Comparison of ENCODE assay signal across 18 mouse cellular contexts in genomic region chr3:102543646-102544045, GRCm38 (mm10).
DNase-seq lines count a peak whose midpoint lies in the region; TF ChIP-seq lines count a peak whose summit lies in the region.
"Had no signal": no experiment of that assay in that cellular context is flagged by ENCODE, and none has a peak within 500 bp of the region (broad histone marks: within the 10 kb centered on the region; RNA-seq: fewer than 3 reads in every experiment).

No protein-coding gene starts in this region.

- peak overlapping the region; percentile 46; the same call in 1 of the 2 replicates for H3K27ac ChIP-seq in gastrocnemius, adult 2 months
- no peak overlapping the region for H3K27ac ChIP-seq in heart, adult 2 months
- H3K27ac ChIP-seq in kidney, adult 2 months (ENCODE audit: insufficient read depth, low read depth, low read length), result no peak overlapping the region
- H3K27ac ChIP-seq: embryonic facial prominence, embryonic 13.5 days; forebrain, embryonic 12.5 days; hindbrain, embryonic 12.5 days; kidney, embryonic 15.5 days had no signal

- H3K4me3 ChIP-seq in gastrocnemius, adult 2 months, result no peak overlapping the region
- H3K4me3 ChIP-seq in heart, adult 2 months, result no peak overlapping the region
- no peak overlapping the region for H3K4me3 ChIP-seq in kidney, adult 2 months (ENCODE audit: insufficient read depth, low read depth, low read length)
- H3K4me3 ChIP-seq: embryonic facial prominence, embryonic 13.5 days; forebrain, embryonic 12.5 days; hindbrain, embryonic 12.5 days; kidney, embryonic 15.5 days had no signal

- no peaks in the 10 kb centered on the region for H3K4me1 ChIP-seq in heart, adult 2 months (ENCODE audit: control insufficient read depth, insufficient read depth, low read length)
- peaks cover 4% of the 10 kb centered on the region; the same call in 1 of the 2 replicates for H3K4me1 ChIP-seq in kidney, adult 2 months (ENCODE audit: control insufficient read depth, insufficient read depth, low read length)
- H3K4me1 ChIP-seq: embryonic facial prominence, embryonic 13.5 days; forebrain, embryonic 12.5 days; hindbrain, embryonic 12.5 days; kidney, embryonic 15.5 days had no signal

- 58% methylated on average over 5 of the region's 5 CpGs for WGBS in heart, adult 2 months
- WGBS in kidney, adult 2 months, result 66% methylated on average over 5 of the region's 5 CpGs

- TF ChIP-seq CTCF in gastrocnemius, adult 2 months (IDR thresholded peaks at IDR 0.05), result no peak
- no peak for TF ChIP-seq CTCF in heart, adult 2 months (IDR thresholded peaks at IDR 0.05)
- no peak for TF ChIP-seq CTCF in kidney, adult 2 months (conservative IDR thresholded peaks at IDR 0.05; ENCODE audit: insufficient read depth, insufficient read length, low read depth, low read length)

- no peak for TF ChIP-seq EP300 in heart, adult 2 months (IDR thresholded peaks at IDR 0.05; ENCODE audit: insufficient read depth, low read depth, low read length)

- H3K9ac ChIP-seq in heart, adult 2 months (ENCODE audit: low read depth, low read length), result no peak overlapping the region
- H3K9ac ChIP-seq: embryonic facial prominence, embryonic 13.5 days; forebrain, embryonic 12.5 days; hindbrain, embryonic 12.5 days; kidney, embryonic 15.5 days had no signal

- intact Hi-C loops in gastrocnemius, adult 2 months (cut with DNase I), result no loop called here
- intact Hi-C loops in heart, adult 2 months (cut with DNase I), result no loop called here
- intact Hi-C loops in heart, postnatal 36 days (cut with DNase I), result no loop called here
- intact Hi-C loops in left cerebral cortex, postnatal 36 days (cut with DNase I), result no loop called here

- no peak for TF ChIP-seq POLR2A in heart, adult 2 months (IDR thresholded peaks at IDR 0.05; ENCODE audit: insufficient read depth, low read depth, low read length)
- TF ChIP-seq POLR2A in kidney, adult 2 months (IDR thresholded peaks at IDR 0.05; ENCODE audit: low read depth, low read length), result no peak

- H3K79me2 ChIP-seq in heart, adult 2 months (replicated peaks; ENCODE audit: control insufficient read depth, insufficient read depth, low read length), result no peaks in the 10 kb centered on the region

- no peaks in the 10 kb centered on the region for H3K36me3 ChIP-seq in heart, adult 2 months (ENCODE audit: control insufficient read depth, insufficient read depth, low read length)
- H3K36me3 ChIP-seq in kidney, adult 2 months (ENCODE audit: control insufficient read depth, insufficient read depth, low read length), result no peaks in the 10 kb centered on the region
- H3K36me3 ChIP-seq: embryonic facial prominence, embryonic 13.5 days; forebrain, embryonic 12.5 days; hindbrain, embryonic 12.5 days; kidney, embryonic 15.5 days had no signal

- no peak for DNase-seq in gastrocnemius, adult 2 months
- no peak for DNase-seq in gastrocnemius, postnatal 4 days (ENCODE audit: low spot score in 2 of 2)
- peak; percentile 23 to 44 for DNase-seq in heart, adult 2 months
- DNase-seq in heart, postnatal 36 days, result no peak
- DNase-seq in kidney, adult 2 months, result peak; percentile 17
- no peak for DNase-seq in kidney, postnatal 10 days
- DNase-seq in left cerebral cortex, postnatal 36 days (ENCODE audit: low spot score in 2 of 2), result no peak
- DNase-seq: adrenal gland, adult 8-10 months; cerebellum, adult 18-20 months; cerebellum, adult 9-11 months; cerebellum, postnatal 36 days; gastrocnemius, postnatal 36 days had no signal

- no peaks in the 10 kb centered on the region for H3K27me3 ChIP-seq in heart, adult 2 months (ENCODE audit: control insufficient read depth, insufficient read depth, low read length)
- H3K27me3 ChIP-seq in kidney, adult 2 months (replicated peaks; ENCODE audit: control insufficient read depth, insufficient read depth, low read length), result no peaks in the 10 kb centered on the region
- H3K27me3 ChIP-seq: CH12.LX; embryonic facial prominence, embryonic 13.5 days; forebrain, embryonic 12.5 days; hindbrain, embryonic 12.5 days; kidney, embryonic 15.5 days; Patski had no signal

Comparison
In these comparisons a context has a peak if more than half of its experiments do, and no peak if none do; other contexts are left out.
1. DNase-seq: peak in heart, adult 2 months (2 of 2) and kidney, adult 2 months (single experiment); none in gastrocnemius, adult 2 months (single experiment), gastrocnemius, postnatal 4 days (0 of 2), heart, postnatal 36 days (0 of 2), kidney, postnatal 10 days (single experiment) and left cerebral cortex, postnatal 36 days (0 of 2).